Mouse (Mus musculus) heart, adult 2 months (tissue): ENCODE measurements at regions not wholly inside any gene's neighbourhood (a gene's known extent, or its start where the extent isn't known, plus 50 kb on each side); places are given as distances from the start of the nearest gene placed in this dataset.

Source experiments
- CTCF ChIP-seq: fragments of 200-600 bp; IDR thresholded peaks from 2 replicates; pipeline ENCODE4 v1.8.1; 2022; ENCODE audit warnings: antibody characterized with exemption, mild to moderate bottlenecking, moderate library complexity
- POLR2A ChIP-seq: fragments of 200-500 bp; IDR thresholded peaks from 2 replicates; pipeline ENCODE4 v1.6.1; 2011; ENCODE audit warnings: mild to moderate bottlenecking, low read depth, low read length, control low read depth; ENCODE audit not compliant: insufficient read depth

GRCm38 (mm10) chr2:147751831-147752230 is 294.9 kb downstream of the Foxa2 start:
- no peak for TF ChIP-seq CTCF
- no peak for TF ChIP-seq POLR2A
